Mouse (Mus musculus) lung, adult 2 months (tissue): ENCODE results near the gene Txndc16.

Experiments
- CTCF ChIP-seq: fragments of 200-500 bp; IDR thresholded peaks from 2 replicates; pipeline ENCODE4 v1.5.1; 2011; ENCODE audit warnings: mild to moderate bottlenecking, low read length, control low read depth; ENCODE audit not compliant: insufficient read depth
- POLR2A ChIP-seq: fragments of 200-500 bp; IDR thresholded peaks from 2 replicates; pipeline ENCODE4 v1.6.1; 2011; ENCODE audit warnings: low read depth, mild to moderate bottlenecking, control low read depth, low read length, borderline replicate concordance; ENCODE audit errors: extremely low read depth

DNA sequence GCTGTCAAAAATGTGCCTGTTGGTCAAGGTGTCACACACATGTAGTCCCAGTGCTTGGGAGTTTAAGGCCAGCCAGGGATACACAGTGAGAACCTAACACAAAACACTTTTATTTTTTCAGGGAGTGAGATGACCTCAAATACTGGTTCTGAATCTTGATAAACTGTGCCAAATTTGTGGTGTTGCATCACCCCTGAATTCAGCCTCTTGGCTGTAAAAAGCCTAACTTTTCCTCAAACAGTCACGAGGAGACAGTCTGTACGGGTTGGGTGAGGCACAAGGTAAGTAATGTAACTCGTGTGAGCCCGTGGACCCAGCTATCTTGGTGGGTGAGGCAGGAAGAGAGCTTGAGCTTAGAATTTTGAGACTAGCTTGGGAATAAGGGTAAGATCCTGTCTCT is 130.1 kb downstream of the Txndc16 start:
- TF ChIP-seq CTCF, result no peak
- TF ChIP-seq POLR2A, result no peak
